Mouse (Mus musculus) right cerebral cortex, postnatal 36 days (tissue): ENCODE results near the gene Mtfr2.
A peak's percentile ranks its signal among the peaks of the same experiment; 100 is the strongest.

Experiments used
- DNase-seq, 2 experiments: peaks; one replicate each; pipeline ENCODE4 v3.0.0; 2022; ENCODE audit warnings: low spot score in 2 of 2, mixed read lengths in 1 of 2

Gene Mtfr2

GRCm38 (mm10) chr10:20347285-20348214 lies at the start of gene Mtfr2:
Gene Mtfr2, plus strand, starts transcription at chr10:20347770.
- DNase-seq, result peak; percentile 90

GRCm38 (mm10) chr10:20298152-20298920 lies 49.2 kb upstream of the Mtfr2 start:
- DNase-seq, result no peak

- no peak for DNase-seq
These were observed 48.5 kb upstream of the Mtfr2 start for GRCm38 (mm10) chr10:20299114-20299513.

GRCm38 (mm10) chr10:20310969-20311769 lies 36.4 kb upstream of the Mtfr2 start:
- no peak for DNase-seq

GRCm38 (mm10) chr10:20311918-20312735 lies 35.4 kb upstream of the Mtfr2 start, which contains the start of gene Bclaf1:
Gene Bclaf1, plus strand, starts transcription at chr10:20312469.
- peak; percentile 99 for DNase-seq

GRCm38 (mm10) chr10:20312736-20313301 lies 34.8 kb upstream of the Mtfr2 start:
- DNase-seq, result peak; percentile 84 to 85

- no peak for DNase-seq
These were observed 34.1 kb upstream of the Mtfr2 start for GRCm38 (mm10) chr10:20313447-20313846.

GRCm38 (mm10) chr10:20313941-20314340 lies 33.6 kb upstream of the Mtfr2 start:
- no peak for DNase-seq

- no peak for DNase-seq
These were observed 32.8 kb upstream of the Mtfr2 start for GRCm38 (mm10) chr10:20314797-20315196.

GRCm38 (mm10) chr10:20317466-20317865 lies 30.1 kb upstream of the Mtfr2 start:
- no peak for DNase-seq

- DNase-seq, result no peak
These were observed 21.3 kb upstream of the Mtfr2 start for GRCm38 (mm10) chr10:20326226-20326625.

- no peak for DNase-seq
These were observed 16.3 kb upstream of the Mtfr2 start for GRCm38 (mm10) chr10:20331262-20331661.

GRCm38 (mm10) chr10:20337872-20338271 lies 9.7 kb upstream of the Mtfr2 start:
- DNase-seq, result no peak

- DNase-seq, result no peak
These were observed 1.8 kb upstream of the Mtfr2 start for GRCm38 (mm10) chr10:20345736-20346135.

- DNase-seq, result no peak
These were observed 1.3 kb downstream of the Mtfr2 start for GRCm38 (mm10) chr10:20348894-20349293.

GRCm38 (mm10) chr10:20361542-20362449 lies 14.2 kb downstream of the Mtfr2 start:
- no peak for DNase-seq

- no peak for DNase-seq
These were observed 15.0 kb downstream of the Mtfr2 start for GRCm38 (mm10) chr10:20362450-20363118.

- DNase-seq, result no peak
These were observed 24.5 kb downstream of the Mtfr2 start for GRCm38 (mm10) chr10:20372046-20372445.

- no peak for DNase-seq
These were observed 30.1 kb downstream of the Mtfr2 start for GRCm38 (mm10) chr10:20377621-20378020.
